Mouse (Mus musculus): ENCODE results near the gene Cgnl1. TPM values are rescaled to one million over a fixed set of nuclear protein-coding genes. Genes with fewer than 3 reads are reported as not detected.

The Cgnl1 gene
- 8.3 and 8.7 TPM in 2 replicates for polyA plus RNA-seq (2012; rRNA removed)

GRCm38 (mm10) chr9:71770991-71771767 is at the start of gene Cgnl1:
Gene Cgnl1 (minus strand): TSS chr9:71771602.

GRCm38 (mm10) chr9:71591938-71592548 is 179.4 kb downstream of the Cgnl1 start, which contains the start of gene Myzap:
Gene Myzap (minus strand): TSS chr9:71592360.

Other genes starting within 250 kb of the Cgnl1 start
- 7.4 and 7.7 TPM in 2 replicates for gene Myzap, start 179.2 kb downstream of the Cgnl1 start, polyA plus RNA-seq (2012; rRNA removed)

Measured in colon, adult 2 months (tissue).